Mouse (Mus musculus): ENCODE results near the gene Nme6.
A peak's percentile ranks its signal among the peaks of the same experiment; 100 is the strongest.
"Not testable (repeated sequence)": the region's sequence is repeated elsewhere in the genome, so short reads cannot be mapped to it uniquely, and the experiment has no call there.

The Nme6 gene

GRCm38 (mm10) chr9:109832391-109833087, at the start of gene Nme6:
Nme6 (plus strand) TSS chr9:109832749.
- DNase-seq (ENCODE audit: low read depth, low spot score), result peak; percentile 68

DNA sequence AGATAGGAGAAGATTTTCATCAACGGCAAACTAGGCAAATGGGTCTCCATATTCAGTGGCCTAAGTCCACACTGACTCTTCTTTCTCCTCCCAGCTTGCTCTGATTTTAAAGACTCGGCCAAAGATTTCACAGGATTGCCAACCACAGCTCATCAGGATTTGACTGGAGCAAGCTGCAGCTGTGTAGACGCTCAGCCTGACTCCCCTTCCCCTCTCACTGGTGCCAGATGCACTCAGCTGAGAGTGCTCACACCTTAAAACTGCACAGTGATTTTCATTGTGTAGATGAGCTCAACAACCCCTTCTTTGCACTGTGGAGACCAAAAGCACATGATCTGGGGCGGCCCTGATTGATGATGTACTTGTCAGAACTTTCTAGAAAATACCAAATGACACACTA, 42.0 kb upstream of the Nme6 start, which contains the start of gene Fbxw27:
Gene Fbxw27, minus strand, starts transcription at position 101 of the 400 bp plus-strand sequence.
- DNase-seq (ENCODE audit: low read depth, low spot score), result not testable (repeated sequence)

DNA sequence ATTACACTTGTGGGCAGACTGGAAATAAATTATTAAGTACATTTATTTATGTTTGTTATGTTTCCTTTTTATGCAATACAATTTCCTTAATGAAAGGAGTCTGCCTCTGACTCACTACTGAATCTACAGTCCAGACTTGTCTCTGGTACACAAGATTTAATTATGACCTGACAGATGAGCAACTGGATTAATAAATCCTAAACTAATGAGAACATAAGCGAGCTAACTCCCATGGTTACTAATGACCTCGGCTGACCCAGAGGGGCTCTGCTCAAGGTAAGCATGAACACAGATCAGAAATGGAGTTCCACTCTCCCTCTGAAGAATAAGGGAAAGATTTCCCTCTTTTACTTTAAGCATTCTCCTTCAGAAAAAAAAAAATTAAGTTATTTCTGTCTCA, 37.3 kb upstream of the Nme6 start:
- no peak for DNase-seq (ENCODE audit: low read depth, low spot score)

GRCm38 (mm10) chr9:109795811-109796210, 36.7 kb upstream of the Nme6 start:
- DNase-seq (ENCODE audit: low read depth, low spot score), result no peak

- no peak for DNase-seq (ENCODE audit: low read depth, low spot score)
These were observed 34.5 kb upstream of the Nme6 start for GRCm38 (mm10) chr9:109798051-109798450.

DNA sequence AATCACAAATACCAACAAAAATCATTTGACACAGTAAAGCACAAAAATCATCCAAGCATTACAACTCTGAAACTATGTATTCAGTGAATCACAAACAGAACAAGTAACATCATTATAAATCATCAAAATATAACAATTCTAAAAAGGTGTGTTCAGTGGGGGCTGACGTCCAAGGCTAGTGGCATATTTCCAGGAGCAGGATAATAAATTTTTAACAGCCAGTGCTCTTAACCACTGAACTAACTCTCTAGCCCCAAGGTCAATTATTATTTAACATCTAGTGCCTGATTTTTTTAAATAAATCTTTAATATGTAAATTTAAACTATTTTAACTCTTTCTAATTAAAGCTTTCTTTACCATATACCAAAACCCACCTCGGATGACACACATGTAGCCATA, 27.0 kb upstream of the Nme6 start:
- not testable (repeated sequence) for DNase-seq (ENCODE audit: low read depth, low spot score)

GRCm38 (mm10) chr9:109806260-109806659, 26.3 kb upstream of the Nme6 start:
- no peak for DNase-seq (ENCODE audit: low read depth, low spot score)

GRCm38 (mm10) chr9:109806695-109807293, 25.8 kb upstream of the Nme6 start:
- no peak for DNase-seq (ENCODE audit: low read depth, low spot score)

- no peak for DNase-seq (ENCODE audit: low read depth, low spot score)
These were observed 24.7 kb upstream of the Nme6 start for GRCm38 (mm10) chr9:109807898-109808297.

DNA sequence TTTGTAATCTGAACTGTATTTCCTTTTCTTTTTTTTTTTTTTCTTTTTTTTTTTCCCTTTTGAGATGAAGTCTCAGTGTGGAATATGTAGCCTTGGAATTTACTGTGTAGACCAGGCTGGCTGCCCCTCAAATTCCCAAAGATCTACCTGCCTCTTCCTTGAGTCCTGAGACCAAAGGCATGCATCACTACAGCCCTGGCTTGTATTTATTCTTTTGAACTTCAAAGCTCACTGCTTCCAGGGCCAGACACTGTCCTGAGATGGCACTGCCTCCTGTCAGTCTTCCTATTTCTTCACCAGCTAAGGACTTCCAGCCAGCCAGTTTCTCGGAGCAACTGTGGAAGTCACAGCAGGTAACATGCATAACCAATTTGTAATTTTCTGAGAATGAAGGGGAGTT, 20.6 kb upstream of the Nme6 start, which contains the start of gene Spink8:
Gene Spink8, plus strand, starts transcription at position 301 of the 400 bp plus-strand sequence.
- DNase-seq (ENCODE audit: low read depth, low spot score), result no peak

GRCm38 (mm10) chr9:109813424-109813823, 19.1 kb upstream of the Nme6 start:
- no peak for DNase-seq (ENCODE audit: low read depth, low spot score)

DNA sequence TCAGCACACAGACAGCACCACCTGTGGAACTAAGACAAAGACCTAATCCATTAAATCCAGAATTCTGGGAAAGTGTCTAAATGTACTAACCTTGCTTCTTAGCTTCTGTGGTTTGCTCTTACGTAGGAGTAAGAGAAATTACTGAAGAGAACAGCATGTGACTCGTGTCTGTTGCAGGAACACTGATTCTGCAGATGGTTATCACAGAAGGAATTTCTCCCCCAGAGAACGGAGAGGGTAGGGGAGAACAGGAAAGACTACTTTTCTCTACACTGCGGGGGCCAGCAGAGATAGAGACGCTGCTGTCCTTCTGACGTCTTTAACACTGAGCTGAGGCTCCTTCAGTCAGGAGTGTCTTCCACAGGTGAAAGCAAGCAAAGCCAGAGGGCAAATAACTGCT, 16.2 kb upstream of the Nme6 start:
- no peak for DNase-seq (ENCODE audit: low read depth, low spot score)

GRCm38 (mm10) chr9:109825739-109826138, 6.8 kb upstream of the Nme6 start:
- no peak for DNase-seq (ENCODE audit: low read depth, low spot score)

GRCm38 (mm10) chr9:109826181-109826580, 6.4 kb upstream of the Nme6 start:
- no peak for DNase-seq (ENCODE audit: low read depth, low spot score)

GRCm38 (mm10) chr9:109833088-109833412, 501 bp downstream of the Nme6 start:
- DNase-seq (ENCODE audit: low read depth, low spot score), result no peak

DNA sequence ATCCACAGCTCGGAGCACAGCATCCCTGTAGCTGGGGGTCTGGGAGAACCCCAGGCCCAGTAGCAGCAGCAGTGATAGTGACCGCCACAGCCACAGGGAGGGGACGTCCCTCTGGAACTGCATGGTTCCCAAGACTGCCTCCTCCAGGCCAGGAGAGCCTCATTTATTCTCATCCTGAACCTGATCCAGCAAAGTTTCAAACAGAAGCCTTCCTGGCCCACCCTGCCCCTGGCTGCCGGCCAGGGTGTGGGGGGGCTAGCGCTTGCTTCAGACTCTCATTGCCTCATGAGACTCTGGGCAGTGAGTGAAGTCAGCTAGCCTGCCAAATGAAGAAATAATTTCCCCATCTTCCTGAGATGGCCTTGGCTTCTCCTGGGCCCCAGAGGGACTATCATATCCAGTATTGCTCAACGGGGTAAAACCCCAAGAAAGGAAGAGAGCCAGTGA, 16.8 kb downstream of the Nme6 start, which contains the start of gene Camp:
Gene Camp, minus strand, starts transcription at position 306 of the 447 bp plus-strand sequence.
- DNase-seq (ENCODE audit: low read depth, low spot score), result peak; percentile 88

DNA sequence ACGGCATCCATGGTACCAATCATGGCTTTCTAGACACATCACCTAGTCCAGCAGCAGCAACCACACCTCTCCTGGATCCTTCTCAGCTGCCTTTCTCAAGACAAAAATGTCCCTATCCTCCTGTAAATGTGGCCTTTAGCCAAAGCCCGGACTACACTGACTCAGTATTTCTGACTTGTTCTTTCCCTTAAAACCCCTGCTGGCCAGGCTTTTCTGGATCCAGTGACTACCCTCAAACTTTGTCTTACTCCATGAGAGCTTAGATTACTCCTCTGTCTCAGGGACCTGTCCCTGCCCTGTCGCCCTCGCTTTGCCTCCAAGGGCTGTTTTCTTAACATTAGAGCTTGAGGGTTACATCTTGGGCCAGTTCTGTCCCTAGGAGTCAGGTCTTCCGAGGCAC, 17.6 kb downstream of the Nme6 start:
- DNase-seq (ENCODE audit: low read depth, low spot score), result no peak

- DNase-seq (ENCODE audit: low read depth, low spot score), result no peak
These were observed 21.8 kb downstream of the Nme6 start for GRCm38 (mm10) chr9:109854341-109854740.

- no peak for DNase-seq (ENCODE audit: low read depth, low spot score)
These were observed 23.4 kb downstream of the Nme6 start for GRCm38 (mm10) chr9:109855947-109856346.

DNA sequence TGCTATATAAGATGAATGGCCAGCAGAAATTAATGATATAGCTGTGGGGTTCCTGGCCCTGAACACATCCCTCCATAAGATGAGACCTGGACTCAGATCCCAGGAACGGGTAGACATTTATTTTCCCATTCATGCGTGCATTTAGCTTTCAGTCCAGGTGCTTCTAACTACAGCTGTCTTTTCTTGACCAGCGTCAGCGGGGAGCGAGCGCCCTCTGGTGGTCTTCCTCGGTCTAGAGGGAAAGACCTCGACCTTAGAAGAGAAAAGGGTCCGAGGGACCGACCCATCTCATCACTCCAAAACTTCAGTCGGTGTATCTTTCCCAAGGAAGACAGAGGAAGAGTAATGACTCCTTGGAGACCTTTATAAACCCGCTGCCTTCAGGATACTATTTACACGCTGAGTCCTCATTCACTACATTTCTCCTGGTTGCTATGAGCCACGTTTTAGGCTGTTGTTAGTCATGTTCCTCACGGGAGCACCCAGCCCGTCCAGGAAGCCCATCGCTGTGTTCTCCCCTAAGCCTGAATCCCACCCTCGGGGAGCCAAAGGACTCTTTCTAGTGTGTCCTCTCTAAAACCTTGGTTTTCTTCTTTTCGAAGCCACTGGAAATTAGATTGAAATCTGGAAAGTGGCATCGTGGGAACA, 30.0 kb downstream of the Nme6 start:
- DNase-seq (ENCODE audit: low read depth, low spot score), result peak; percentile 27

DNA sequence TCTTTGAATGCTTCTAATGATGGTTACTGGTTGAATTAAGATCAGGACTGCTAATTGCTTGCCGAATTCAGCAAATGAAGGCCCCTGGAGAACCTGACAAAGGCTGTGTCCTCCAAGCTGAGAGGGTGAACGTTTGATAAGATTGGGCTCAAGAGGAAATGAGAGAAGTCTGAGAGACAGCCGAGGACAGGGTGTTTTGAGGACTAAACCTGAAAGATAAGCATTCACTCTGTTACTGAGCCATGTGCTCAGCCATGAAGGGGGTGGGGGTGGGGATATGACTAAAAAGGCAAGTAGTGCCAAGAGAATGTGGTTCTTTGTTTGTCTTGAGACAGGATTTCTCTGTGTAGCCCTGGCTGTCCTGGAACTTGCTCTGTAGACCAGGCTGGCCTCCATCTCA, 30.5 kb downstream of the Nme6 start:
- no peak for DNase-seq (ENCODE audit: low read depth, low spot score)

- DNase-seq (ENCODE audit: low read depth, low spot score), result no peak
These were observed 33.7 kb downstream of the Nme6 start for GRCm38 (mm10) chr9:109866218-109866617.
